Mouse (Mus musculus): ENCODE data around the gene Fam198a. TPM values are rescaled to one million over a fixed set of nuclear protein-coding genes. Genes with fewer than 3 reads are reported as not detected.

Gene Fam198a
- polyA plus RNA-seq, 1 experiment, result not detected

DNA sequence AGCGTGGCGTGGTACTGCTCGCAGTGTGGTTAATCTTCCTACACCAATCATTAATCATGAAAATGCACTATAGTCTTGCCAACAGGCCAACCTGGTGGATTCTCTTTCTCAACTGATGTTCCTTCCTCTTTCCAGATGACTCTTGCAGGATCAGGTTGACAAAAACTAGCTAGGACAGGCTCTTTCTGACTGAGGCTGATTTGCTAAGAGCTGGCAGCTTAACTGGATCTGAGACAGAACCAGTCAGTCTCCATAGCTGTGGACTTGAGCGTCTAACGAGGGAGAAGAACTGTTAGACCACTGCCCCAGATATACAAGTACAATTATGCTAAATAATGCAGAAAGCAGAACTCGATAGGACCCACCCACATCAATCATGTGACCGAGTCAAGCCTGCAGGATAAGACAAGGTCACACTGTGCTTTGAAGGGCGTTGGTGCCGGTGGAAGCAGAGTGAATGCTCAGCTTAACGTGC is 31.7 kb upstream of the Fam198a start:
- Histone ChIP-seq H3K27ac (ENCODE audit: control insufficient read depth, insufficient read depth, low read depth, low read length, poor library complexity) (peak overlapping the region; percentile 77; the same call in 1 of the 2 replicates), H3K4me3 (replicated peaks; ENCODE audit: control insufficient read depth, low read depth, low read length) (no peak overlapping the region), H3K4me1 (ENCODE audit: control insufficient read depth, insufficient read depth, low read length) (peaks cover 4% of the 10 kb centered on the region)
- 5% methylated on average over 10 of the region's 10 CpGs for WGBS
- TF ChIP-seq POLR2A (IDR thresholded peaks at IDR 0.05; ENCODE audit: borderline replicate concordance, control insufficient read depth, low read depth, low read length) (no peak), CTCF (IDR thresholded peaks at IDR 0.05; ENCODE audit: control insufficient read depth, insufficient read depth, low read length) (no peak)

DNA sequence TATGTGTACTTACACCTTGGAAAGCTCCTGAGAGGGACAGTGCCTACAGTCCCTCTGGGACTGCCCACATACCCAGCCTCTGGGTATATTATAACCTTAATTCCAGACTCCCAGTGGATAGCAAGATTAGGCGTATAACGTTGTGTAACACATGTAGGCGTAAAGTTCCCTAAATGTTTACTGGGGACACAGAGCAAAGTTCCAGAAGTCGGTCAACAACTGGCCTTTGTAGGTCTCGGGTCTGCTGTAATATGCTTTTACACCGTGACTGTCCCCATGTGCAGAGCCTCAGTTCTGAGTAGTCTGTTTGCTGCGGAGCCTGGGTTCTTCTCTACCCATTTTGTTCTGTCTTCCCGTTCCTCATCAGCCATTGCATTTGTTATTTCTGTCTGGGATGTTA is 27.3 kb upstream of the Fam198a start:
- H3K4me1 ChIP-seq (ENCODE audit: control insufficient read depth, insufficient read depth, low read length), result peaks cover 17% of the 10 kb centered on the region
- TF ChIP-seq POLR2A (IDR thresholded peaks at IDR 0.05; ENCODE audit: borderline replicate concordance, control insufficient read depth, low read depth, low read length) (no peak), CTCF (IDR thresholded peaks at IDR 0.05; ENCODE audit: control insufficient read depth, insufficient read depth, low read length) (no peak)
- no peak overlapping the region for H3K27ac ChIP-seq (ENCODE audit: control insufficient read depth, insufficient read depth, low read depth, low read length, poor library complexity)
- WGBS, result 61% methylated on average over 8 of the region's 8 CpGs
- no peak overlapping the region for H3K4me3 ChIP-seq (replicated peaks; ENCODE audit: control insufficient read depth, low read depth, low read length)

DNA sequence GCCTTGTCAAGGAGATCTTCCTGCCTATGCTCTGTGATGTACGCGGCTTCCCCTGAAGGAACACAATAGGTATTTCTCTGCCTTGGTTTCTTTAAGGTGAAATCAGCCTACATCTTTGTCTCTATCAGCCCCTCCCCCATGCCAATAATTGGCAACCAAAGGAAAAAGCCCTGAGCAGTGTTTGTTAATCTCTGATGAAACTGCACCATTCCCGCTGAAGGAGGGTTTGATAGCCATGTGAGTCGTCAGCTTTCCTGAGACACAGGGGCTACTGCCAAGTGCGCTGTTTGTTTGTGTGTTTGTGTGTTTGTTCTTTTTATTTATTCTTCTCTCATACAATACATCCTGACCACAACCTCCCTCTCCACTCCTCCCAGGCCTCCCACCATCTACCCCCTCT is 26.9 kb upstream of the Fam198a start:
- no peak overlapping the region for H3K4me3 ChIP-seq (replicated peaks; ENCODE audit: control insufficient read depth, low read depth, low read length)
- peaks cover 15% of the 10 kb centered on the region for H3K4me1 ChIP-seq (ENCODE audit: control insufficient read depth, insufficient read depth, low read length)
- TF ChIP-seq CTCF (IDR thresholded peaks at IDR 0.05; ENCODE audit: control insufficient read depth, insufficient read depth, low read length) (no peak), POLR2A (IDR thresholded peaks at IDR 0.05; ENCODE audit: borderline replicate concordance, control insufficient read depth, low read depth, low read length) (no peak)
- no peak overlapping the region for H3K27ac ChIP-seq (ENCODE audit: control insufficient read depth, insufficient read depth, low read depth, low read length, poor library complexity)
- WGBS, result 77% methylated on average over 5 of the region's 5 CpGs

DNA sequence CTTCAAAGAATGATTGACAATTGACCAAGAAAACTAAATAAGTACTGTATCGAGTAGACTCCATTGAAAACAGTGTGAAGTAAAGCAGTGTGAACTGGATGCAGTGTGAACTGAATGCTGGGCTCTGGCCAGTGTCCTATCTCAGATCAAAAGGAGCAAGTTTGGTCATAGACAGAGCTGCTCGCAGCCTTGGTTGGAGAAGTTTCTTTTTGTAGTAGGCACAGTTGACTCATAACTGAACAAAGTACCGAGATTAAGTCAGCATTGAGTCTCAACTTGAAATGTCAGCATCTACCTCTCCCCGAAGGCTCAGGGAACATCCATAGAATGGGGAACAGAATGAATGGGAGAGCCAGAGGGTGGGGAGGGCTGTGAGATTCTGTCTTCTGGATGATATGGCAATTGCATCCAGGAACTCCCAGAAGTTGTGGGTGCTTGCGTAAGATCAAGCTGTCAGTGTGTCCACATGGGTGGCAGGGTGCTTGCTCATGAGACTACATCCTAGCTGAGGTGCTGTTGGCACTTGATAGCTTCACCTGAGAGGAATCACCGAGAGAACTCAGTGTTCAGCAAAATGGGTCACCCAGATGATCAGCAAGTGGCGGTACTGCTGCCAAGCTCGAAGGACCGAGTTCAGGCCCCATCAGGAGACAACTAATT is 25.8 kb upstream of the Fam198a start:
- no peak overlapping the region for H3K4me3 ChIP-seq (replicated peaks; ENCODE audit: control insufficient read depth, low read depth, low read length)
- no peak overlapping the region for H3K27ac ChIP-seq (ENCODE audit: control insufficient read depth, insufficient read depth, low read depth, low read length, poor library complexity)
- WGBS, result 66% methylated on average over 9 of the region's 9 CpGs
- peaks cover 13% of the 10 kb centered on the region; the same call in 1 of the 2 replicates for H3K4me1 ChIP-seq (ENCODE audit: control insufficient read depth, insufficient read depth, low read length)
- TF ChIP-seq POLR2A (IDR thresholded peaks at IDR 0.05; ENCODE audit: borderline replicate concordance, control insufficient read depth, low read depth, low read length), result no peak
- no peak for TF ChIP-seq CTCF (IDR thresholded peaks at IDR 0.05; ENCODE audit: control insufficient read depth, insufficient read depth, low read length)

DNA sequence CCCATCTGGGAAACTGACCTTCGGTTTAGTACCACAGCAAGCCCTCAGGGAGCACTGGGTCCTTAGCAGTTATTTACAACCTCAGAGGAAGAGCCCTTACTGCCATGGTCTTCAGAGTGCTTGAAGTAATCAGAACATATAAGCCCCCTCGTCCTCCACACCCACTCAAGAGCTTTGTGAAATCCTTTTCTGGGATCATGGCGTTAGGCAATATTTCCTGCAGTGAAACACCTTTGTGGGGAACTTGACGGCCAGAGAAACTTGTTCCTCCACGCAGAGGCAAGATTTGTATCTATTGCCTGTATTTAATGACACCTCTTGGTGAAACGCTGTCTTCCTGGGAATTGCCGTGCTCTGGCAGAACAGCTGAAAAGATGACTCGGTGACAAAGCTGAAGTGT is 24.8 kb upstream of the Fam198a start:
- Histone ChIP-seq H3K4me3 (replicated peaks; ENCODE audit: control insufficient read depth, low read depth, low read length) (no peak overlapping the region), H3K27ac (ENCODE audit: control insufficient read depth, insufficient read depth, low read depth, low read length, poor library complexity) (no peak overlapping the region), H3K4me1 (ENCODE audit: control insufficient read depth, insufficient read depth, low read length) (peaks cover 13% of the 10 kb centered on the region; the same call in 1 of the 2 replicates)
- WGBS, result 44% methylated on average over 8 of the region's 8 CpGs
- TF ChIP-seq POLR2A (IDR thresholded peaks at IDR 0.05; ENCODE audit: borderline replicate concordance, control insufficient read depth, low read depth, low read length) (no peak), CTCF (IDR thresholded peaks at IDR 0.05; ENCODE audit: control insufficient read depth, insufficient read depth, low read length) (no peak)

DNA sequence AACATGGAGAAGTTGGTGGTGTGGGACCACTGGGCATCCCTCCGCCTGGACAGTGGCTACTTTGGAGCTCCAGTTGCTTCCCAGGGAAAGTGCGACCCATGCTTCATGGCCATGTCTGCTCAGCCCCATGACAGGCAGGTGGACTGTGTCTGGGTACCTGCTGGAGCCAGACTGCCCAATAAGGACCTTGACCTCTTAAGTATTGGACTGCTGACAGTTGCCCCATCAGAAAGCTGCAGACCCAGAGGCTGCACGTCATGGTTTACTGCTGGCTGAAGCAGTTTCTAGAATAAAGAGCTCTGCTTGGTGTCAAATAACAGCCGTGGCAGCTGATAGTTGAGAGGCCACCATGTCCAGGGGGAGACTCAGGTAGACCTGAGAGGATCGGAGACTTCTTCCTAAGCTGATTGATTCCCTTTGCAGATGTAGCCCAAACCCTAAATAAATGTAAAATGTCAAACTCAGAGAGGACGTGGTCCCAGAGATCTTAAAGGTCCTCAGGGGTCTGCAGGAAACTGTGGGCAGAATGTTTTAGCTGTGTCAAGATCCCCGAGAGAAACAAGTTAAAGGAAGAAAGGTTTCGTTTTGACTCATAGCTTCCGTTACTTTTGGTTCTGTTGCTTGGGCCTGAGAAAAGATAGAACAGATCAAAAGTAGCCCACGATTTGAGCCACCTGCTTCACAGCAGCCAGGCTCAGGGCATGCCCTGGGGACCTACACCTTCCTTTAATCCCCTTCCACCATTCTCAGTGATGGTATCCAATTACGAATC is 24.0 kb upstream of the Fam198a start:
- Histone ChIP-seq H3K4me1 (ENCODE audit: control insufficient read depth, insufficient read depth, low read length) (peaks cover 13% of the 10 kb centered on the region; the same call in 1 of the 2 replicates), H3K4me3 (replicated peaks; ENCODE audit: control insufficient read depth, low read depth, low read length) (no peak overlapping the region), H3K27ac (ENCODE audit: control insufficient read depth, insufficient read depth, low read depth, low read length, poor library complexity) (peak overlapping the region; percentile 16; the same call in 1 of the 2 replicates)
- TF ChIP-seq CTCF (IDR thresholded peaks at IDR 0.05; ENCODE audit: control insufficient read depth, insufficient read depth, low read length) (no peak), POLR2A (IDR thresholded peaks at IDR 0.05; ENCODE audit: borderline replicate concordance, control insufficient read depth, low read depth, low read length) (no peak)
- 28% methylated on average over 11 of the region's 11 CpGs for WGBS

DNA sequence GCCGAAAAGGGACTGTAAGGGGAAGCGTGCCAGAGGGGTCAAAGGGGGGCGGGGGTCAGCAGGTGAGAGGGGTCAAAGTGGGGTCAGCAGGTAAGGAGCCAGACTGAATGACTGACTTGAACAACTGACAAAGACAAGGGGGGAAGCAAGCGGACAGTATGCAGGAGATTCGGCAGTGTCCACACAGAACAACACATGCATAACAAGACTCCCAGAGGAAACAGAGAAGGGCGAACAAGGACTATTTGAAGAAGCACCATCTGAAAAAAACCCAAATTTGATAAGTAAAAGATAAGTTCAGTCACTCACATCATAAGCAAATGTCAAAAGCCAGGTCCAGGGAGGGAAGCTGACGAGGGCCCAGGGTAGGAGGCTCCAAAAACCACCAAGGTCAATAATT is 23.1 kb upstream of the Fam198a start:
- WGBS, result 73% methylated on average over 7 of the region's 7 CpGs
- no peak overlapping the region for H3K27ac ChIP-seq (ENCODE audit: control insufficient read depth, insufficient read depth, low read depth, low read length, poor library complexity)
- peaks cover 13% of the 10 kb centered on the region; the same call in 1 of the 2 replicates for H3K4me1 ChIP-seq (ENCODE audit: control insufficient read depth, insufficient read depth, low read length)
- no peak overlapping the region for H3K4me3 ChIP-seq (replicated peaks; ENCODE audit: control insufficient read depth, low read depth, low read length)
- TF ChIP-seq CTCF (IDR thresholded peaks at IDR 0.05; ENCODE audit: control insufficient read depth, insufficient read depth, low read length) (no peak), POLR2A (IDR thresholded peaks at IDR 0.05; ENCODE audit: borderline replicate concordance, control insufficient read depth, low read depth, low read length) (no peak)

DNA sequence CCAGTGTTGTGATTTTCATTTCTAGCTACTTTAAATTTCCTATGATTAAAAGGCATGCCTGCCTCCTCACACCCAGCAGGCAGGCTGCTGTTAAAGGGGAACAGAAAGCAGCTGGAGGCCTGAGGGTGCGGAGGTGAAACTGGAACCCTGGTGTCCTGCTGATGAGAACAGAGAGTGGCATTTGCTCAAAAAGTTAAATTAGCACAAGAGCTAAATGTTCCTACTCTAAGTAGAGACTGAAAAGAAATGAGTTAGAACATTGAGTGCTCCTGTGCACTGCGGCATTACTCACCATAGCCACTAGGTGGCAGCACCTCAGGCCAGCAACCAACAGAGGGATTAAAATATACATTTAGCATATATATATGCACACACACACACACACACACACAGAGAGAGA is 22.3 kb upstream of the Fam198a start:
- H3K27ac ChIP-seq (ENCODE audit: control insufficient read depth, insufficient read depth, low read depth, low read length, poor library complexity), result peak overlapping the region; percentile 2; the same call in 1 of the 2 replicates
- TF ChIP-seq CTCF (IDR thresholded peaks at IDR 0.05; ENCODE audit: control insufficient read depth, insufficient read depth, low read length) (peak; percentile 84), POLR2A (IDR thresholded peaks at IDR 0.05; ENCODE audit: borderline replicate concordance, control insufficient read depth, low read depth, low read length) (no peak)
- no peak overlapping the region for H3K4me3 ChIP-seq (replicated peaks; ENCODE audit: control insufficient read depth, low read depth, low read length)
- peaks cover 13% of the 10 kb centered on the region; the same call in 1 of the 2 replicates for H3K4me1 ChIP-seq (ENCODE audit: control insufficient read depth, insufficient read depth, low read length)
- WGBS, result 17% methylated on average over 2 of the region's 2 CpGs
